Mouse (Mus musculus) inflammation-experienced regulatory T-cells (primary cell): ENCODE results near the gene Zmynd11. TPM values are rescaled to one million over a fixed set of nuclear protein-coding genes. Genes with fewer than 3 reads are reported as not detected.

Experiments
- polyA plus RNA-seq, 2 experiments: library from polyadenylated mRNA; unstranded; fragments of 100-300 nt; shearing (Covaris generic); gene quantifications; one replicate each; pipeline ENCODE4 v1.2.1; 2017

Zmynd11 gene
- 100 to 1,000 TPM; 114 to 118 TPM for polyA plus RNA-seq

DNA sequence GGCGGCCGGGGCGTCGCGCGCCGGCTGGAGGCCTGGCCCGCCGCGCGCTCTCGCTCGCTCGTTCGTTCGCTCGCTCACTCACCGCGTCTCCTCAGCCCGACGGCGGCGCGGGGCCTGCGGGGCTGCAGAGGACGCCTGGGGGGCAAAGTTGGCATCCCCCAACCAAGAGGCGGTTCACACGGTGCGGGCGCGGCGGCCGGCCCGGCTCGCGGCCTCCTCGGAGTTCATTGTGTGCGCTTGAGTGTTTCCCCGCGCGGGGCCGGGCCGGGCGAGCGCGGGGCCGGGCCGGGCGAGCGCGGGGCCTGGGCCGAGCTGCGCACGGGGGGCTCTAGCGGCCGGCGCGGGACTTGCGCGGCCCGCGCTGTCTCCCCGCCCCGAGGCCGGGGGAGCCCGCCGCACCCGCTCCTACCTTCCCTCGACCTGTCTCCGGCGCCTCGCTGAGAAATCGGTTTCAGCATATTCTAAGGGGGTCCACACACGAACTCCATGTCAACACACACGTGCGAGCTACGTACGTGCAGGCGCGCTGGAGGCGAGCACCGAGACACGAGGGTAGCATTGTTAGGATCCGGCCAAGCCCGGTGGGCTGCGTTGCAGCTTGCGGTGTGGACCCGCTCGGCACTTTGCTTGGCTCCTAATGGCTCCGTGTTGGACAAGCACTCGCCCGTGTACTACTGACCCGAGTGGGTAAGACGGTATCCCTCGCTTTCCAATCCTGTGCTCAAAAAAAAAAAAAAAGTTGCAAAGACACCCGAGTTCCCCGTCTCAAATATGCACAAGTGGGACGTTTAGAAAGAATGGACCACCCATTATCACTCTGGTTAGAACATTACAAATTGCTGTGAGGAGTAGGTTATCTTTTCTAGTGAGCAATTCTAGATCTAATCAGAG, at the start of gene Zmynd11:
Zmynd11 (minus strand) TSS at position 685 of the 891 bp plus-strand sequence.

